Mouse (Mus musculus) embryo, embryonic 10.5 days (tissue): ENCODE measurements around the gene Syt9.
A peak's percentile ranks its signal among the peaks of the same experiment; 100 is the strongest.

Source experiments
- DNase-seq: peaks from one replicate; pipeline ENCODE4 v3.0.0-alpha.2; 2015; ENCODE audit warnings: low spot score

Gene Syt9

GRCm38 (mm10) chr7:107545011-107545410 lies 174.5 kb downstream of the Syt9 start:
- DNase-seq: no peak

- DNase-seq: no peak
Observed at GRCm38 (mm10) chr7:107547872-107548271, 177.3 kb downstream of the Syt9 start.

- no peak for DNase-seq
Observed at GRCm38 (mm10) chr7:107553461-107553860, 182.9 kb downstream of the Syt9 start.

- DNase-seq: peak; percentile 37
Observed at GRCm38 (mm10) chr7:107555906-107556305, 185.4 kb downstream of the Syt9 start.

- DNase-seq: no peak
Observed at GRCm38 (mm10) chr7:107560675-107561074, 190.1 kb downstream of the Syt9 start.

GRCm38 (mm10) chr7:107561584-107561983 lies 191.1 kb downstream of the Syt9 start:
- no peak for DNase-seq

GRCm38 (mm10) chr7:107563727-107564126 lies 193.2 kb downstream of the Syt9 start:
- peak; percentile 49 for DNase-seq

- DNase-seq: peak; percentile 79
Observed at GRCm38 (mm10) chr7:107567261-107567671, 196.7 kb downstream of the Syt9 start, which contains the start of gene Olfml1. Olfml1 (plus strand) TSS chr7:107567446.

- DNase-seq: no peak
Observed at GRCm38 (mm10) chr7:107567674-107568073, 197.1 kb downstream of the Syt9 start.

- no peak for DNase-seq
Observed at GRCm38 (mm10) chr7:107568971-107569370, 198.4 kb downstream of the Syt9 start.

- DNase-seq: peak; percentile 20
Observed at GRCm38 (mm10) chr7:107573856-107574255, 203.3 kb downstream of the Syt9 start.

GRCm38 (mm10) chr7:107574276-107574675 lies 203.7 kb downstream of the Syt9 start:
- DNase-seq: no peak

- DNase-seq: no peak
Observed at GRCm38 (mm10) chr7:107592641-107593040, 222.1 kb downstream of the Syt9 start.

- no peak for DNase-seq
Observed at GRCm38 (mm10) chr7:107593904-107594303, 223.4 kb downstream of the Syt9 start.

- DNase-seq: peak; percentile 79
Observed at GRCm38 (mm10) chr7:107594325-107594856, 223.9 kb downstream of the Syt9 start.

- peak; percentile 90 for DNase-seq
Observed at GRCm38 (mm10) chr7:107594857-107595402, 224.4 kb downstream of the Syt9 start, which contains the start of gene Ppfibp2. Ppfibp2 (plus strand) TSS chr7:107595207.

GRCm38 (mm10) chr7:107595426-107595825 lies 224.9 kb downstream of the Syt9 start:
- no peak for DNase-seq

- DNase-seq: no peak
Observed at GRCm38 (mm10) chr7:107596753-107597152, 226.2 kb downstream of the Syt9 start.

GRCm38 (mm10) chr7:107597956-107598355 lies 227.4 kb downstream of the Syt9 start:
- no peak for DNase-seq
